Mouse (Mus musculus) left cerebral cortex, postnatal 4 days (tissue): Measurements from ENCODE around the gene Gm42517. TPM values are rescaled to one million over a fixed set of nuclear protein-coding genes. Genes with fewer than 3 reads are reported as not detected.

Experiments
- DNase-seq: peaks from one replicate; pipeline ENCODE4 v3.0.0-alpha.2; 2022
- intact Hi-C: fragments of 180-260 bp; cut with DNase I; formaldehyde crosslinking; loops from one replicate; pipeline ENCODE4 v1.15.1; 2025
- total RNA-seq, 2 experiments: library from RNA; stranded (reverse); gene quantifications; 2 replicates each; pipeline ENCODE4 v1.2.3; 2021

Gene Gm42517
- total RNA-seq, 2 experiments from 2014 or later = 36.1 to 41.3 TPM

DNA sequence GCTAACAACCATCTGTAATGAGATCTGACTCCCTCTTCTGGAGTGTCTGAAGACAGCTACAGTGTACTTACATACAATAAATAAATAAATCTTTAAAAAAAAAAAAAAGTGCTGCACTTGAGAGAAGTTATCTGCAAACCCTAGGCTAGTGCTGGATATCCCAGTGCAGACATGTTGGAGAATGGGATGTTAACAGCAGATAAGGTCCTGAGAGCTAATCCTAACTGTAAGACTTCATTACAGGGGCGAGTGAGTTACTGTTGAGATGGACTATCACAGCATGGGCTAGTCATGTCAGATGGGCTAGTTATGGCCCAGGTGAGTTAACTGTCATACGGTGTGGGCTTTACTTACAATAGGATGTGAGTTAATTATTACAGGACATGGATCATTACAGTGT is 13.7 kb downstream of the Gm42517 start:
- intact Hi-C loops = no loop called here
- no peak for DNase-seq

DNA sequence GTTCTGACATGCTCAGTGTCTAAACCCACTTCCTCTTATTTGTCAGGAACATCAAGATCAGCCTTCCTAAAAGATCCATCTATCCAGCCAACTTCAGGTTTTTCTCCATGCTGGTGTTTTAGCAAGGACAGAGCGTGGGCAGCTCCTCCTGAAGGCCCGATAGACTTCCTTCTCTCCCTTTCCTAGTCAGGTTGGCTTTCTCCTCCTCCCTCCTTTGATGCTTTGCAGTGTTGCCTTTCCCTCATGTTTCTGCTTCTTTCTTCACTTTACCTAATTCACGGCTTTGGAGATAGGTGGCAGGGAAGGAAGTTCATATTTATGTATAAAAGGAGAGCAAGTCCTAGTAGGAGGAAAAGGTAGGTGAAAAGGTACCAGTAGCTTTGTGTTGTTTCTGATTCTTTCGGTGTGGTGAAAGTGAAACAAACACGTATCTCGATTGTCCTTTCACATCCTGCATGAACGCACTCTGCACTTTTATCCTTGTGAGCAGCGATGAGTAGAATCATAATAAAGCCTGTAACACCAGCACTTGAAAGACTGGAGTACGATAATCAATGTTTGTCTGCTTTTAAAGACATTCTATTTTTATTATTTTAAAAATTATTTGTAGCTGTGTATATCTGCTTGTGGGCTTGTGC is 18.1 kb downstream of the Gm42517 start:
- no peak for DNase-seq
- intact Hi-C loops = no loop called here

DNA sequence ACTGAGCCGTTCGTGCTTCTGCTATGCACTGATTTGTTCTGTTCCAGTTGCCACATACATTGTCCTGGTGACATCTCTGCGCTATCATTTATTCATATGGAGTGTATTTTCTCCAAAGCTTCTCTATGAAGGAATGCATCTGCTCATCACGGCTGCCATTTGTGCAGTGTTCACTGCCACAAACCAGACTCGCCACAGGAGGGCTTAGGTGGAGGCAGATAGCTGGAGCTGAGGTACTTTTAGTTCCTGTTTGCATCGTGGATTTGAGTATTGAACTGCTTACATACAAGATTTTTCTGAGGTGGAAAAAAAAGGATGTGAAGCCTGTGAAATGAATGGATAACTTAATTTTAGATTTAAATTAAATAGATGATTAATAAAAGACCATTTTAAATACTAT is 19.9 kb downstream of the Gm42517 start:
- no peak for DNase-seq
- intact Hi-C loops = no loop called here

DNA sequence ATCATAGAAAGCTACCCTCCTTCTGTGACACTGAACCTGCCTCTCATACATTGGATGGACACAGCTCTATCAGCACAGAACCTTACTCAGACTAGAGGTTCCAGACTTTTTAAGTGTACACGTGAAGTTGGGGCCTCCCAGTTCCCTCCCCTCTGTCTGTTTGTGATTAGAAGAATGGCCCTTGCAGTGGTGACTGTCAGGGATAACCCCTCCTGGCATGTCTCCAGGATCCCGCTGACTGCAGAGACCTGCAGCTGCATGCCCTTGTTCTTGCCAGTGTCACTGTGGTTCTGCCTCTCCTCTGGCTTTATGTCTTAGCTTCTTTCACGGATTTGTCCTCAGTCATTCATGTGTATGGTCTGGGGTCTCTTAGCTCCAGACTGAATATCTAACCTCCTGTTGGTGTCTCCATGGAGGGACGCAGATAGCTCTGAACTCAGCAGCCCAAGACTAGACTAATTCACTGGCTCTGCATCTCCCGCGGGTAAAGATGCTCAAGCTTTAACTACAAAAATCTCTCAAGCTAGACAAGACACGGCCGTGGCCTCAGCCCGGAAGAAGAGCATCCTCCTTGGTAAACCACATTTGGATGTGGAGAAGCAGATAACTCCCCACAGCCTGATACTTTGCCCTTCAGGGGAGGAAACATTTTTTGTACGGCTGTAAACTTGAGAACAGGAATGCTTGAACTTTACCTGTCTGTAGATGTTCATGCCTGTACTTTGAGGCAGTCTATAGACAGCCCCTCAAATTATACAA is 22.2 kb downstream of the Gm42517 start:
- intact Hi-C loops = no loop called here
- DNase-seq = peak; percentile 34

DNA sequence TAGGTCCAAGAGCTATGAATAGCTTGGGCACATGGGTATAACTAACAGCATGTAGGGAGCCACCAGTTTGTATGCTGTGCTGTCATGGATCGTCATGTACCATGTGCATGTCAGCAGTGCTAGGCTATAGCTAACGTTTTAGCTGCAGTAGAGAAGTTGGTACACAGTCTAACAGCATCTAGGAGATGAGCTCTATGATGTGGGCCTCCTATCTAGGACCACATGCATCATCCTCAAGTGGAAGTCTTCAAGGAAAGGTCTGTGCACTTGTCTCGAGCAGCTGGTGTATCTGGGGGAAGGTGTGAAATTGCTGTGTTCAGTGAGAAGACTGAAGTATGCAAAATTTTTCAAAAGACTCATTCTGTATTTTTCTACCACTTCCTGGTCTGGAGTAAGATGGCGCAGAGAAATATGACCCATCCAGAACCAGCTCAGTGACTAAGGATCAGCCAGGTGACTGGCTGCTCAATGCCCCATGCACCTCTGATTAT is 24.0 kb downstream of the Gm42517 start:
- no peak for DNase-seq
- intact Hi-C loops = no loop called here

DNA sequence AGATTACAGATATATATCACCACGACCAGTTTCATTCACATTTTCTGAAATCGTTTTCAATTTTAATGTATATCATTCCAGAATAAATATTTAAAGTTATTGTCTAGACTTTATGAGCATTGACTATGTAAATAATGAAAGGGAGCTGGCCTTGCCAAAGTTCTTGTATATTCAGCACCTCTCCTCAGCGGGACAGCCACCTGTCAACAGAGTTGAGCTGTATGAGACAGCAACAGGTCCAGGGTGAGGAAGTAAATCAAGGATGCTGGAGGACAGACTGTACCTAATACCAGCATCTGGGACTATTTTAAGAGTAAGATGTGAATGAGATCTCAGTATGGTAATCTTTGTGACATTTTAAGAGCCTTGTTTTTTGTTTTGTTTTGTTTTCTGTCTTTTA is 29.7 kb downstream of the Gm42517 start:
- DNase-seq = no peak
- intact Hi-C loops = no loop called here

DNA sequence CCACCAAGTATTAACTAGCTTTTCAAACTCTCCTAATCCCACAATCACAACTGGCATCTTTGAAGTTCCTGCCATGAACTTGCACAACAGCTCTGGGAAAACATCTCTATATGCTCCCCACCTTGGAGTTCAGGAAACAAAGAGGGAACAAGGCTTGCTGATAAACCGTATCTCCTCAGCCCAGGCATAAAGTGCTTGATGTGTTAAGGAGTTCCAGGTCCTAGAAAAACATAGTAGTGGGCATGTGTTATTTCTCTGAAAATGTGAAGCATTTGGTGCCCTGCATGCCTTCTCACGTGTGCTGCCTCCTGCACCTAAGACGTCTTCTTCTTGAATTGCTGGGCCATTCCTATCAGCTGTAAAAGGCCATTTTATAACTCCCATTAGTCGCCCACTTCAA is 30.3 kb downstream of the Gm42517 start:
- DNase-seq = no peak
- intact Hi-C loops = no loop called here

DNA sequence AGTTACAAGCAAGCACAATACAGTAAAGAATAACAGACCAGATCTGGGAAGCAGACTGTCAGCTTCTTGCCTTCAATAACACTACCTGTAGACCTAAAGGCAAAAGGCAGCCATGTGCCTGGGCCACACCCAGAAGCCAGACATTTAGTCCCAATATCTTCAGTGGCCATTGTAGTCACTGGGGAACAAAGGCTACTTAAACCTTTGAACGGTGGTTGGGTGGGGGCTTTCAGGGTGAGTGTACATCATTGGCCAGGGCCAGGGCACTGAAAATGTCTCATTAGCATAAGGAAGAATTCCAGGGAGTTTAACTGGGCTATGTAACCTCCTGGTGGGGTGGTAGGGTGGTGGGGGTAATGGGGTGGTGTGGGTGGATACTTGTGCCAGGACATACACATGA is 36.7 kb downstream of the Gm42517 start:
- intact Hi-C loops = no loop called here
- DNase-seq = no peak

Other genes with a start within 250 kb of the Gm42517 start
- 10 to 100 TPM; 15.9 to 18.3 TPM for gene Tmed5, start 235.3 kb downstream of the Gm42517 start, total RNA-seq
- gene Ccdc18, start 235.0 kb downstream of the Gm42517 start, total RNA-seq = 1 to 10 TPM; 2.3 to 2.9 TPM
- 10 to 100 TPM; 33.1 to 37.3 TPM for gene Dr1, start 99.0 kb downstream of the Gm42517 start, total RNA-seq
- 1 to 10 TPM; 7.1 to 8.0 TPM for gene Pigg, start 55.3 kb downstream of the Gm42517 start, total RNA-seq
- not detected for gene Pde6b, start 20.5 kb upstream of the Gm42517 start, total RNA-seq
- 100 to 1,000 TPM; 184 to 214 TPM for gene Atp5k, start 66.5 kb upstream of the Gm42517 start, total RNA-seq
- under 1 TPM; 0.20 to 0.32 TPM for gene Mfsd7a, start 81.0 kb upstream of the Gm42517 start, total RNA-seq
- gene Pcgf3, start 93.3 kb upstream of the Gm42517 start, total RNA-seq = 10 to 100 TPM; 82.2 to 94.3 TPM
- gene Cplx1, start 182.1 kb upstream of the Gm42517 start, total RNA-seq = 100 to 1,000 TPM; 190 to 193 TPM